Mouse (Mus musculus) ES-E14 (cell line): ENCODE measurements around the gene Sys1.

Experiments
- HCFC1 ChIP-seq: IDR thresholded peaks from 2 replicates; pipeline ENCODE4 v1.6.1; 2012; ENCODE audit warnings: low read length, inconsistent platforms, borderline replicate concordance; ENCODE audit not compliant: insufficient read depth
- ZNF384 ChIP-seq: IDR thresholded peaks from 2 replicates; pipeline ENCODE4 v1.6.1; 2012; ENCODE audit warnings: low read depth, low read length, inconsistent platforms

DNA sequence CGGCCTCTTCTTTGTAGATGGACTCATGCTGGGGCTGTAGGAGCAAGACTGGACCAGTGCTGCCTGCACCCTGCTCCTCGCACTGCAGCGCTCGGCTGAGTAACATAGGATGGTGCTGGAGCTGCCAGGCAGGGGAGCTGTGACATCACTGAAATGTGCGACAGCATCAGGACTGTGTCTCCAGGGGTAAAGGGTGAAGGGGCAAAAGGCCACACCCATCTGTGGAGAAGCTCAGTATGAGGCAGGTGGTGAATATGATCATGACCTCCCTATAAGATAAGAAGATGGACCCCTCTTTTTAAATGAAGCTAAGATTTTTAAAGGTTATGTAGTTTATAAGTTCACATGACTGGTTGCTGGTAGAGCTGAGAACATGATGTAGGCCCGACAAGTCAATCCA, 16.9 kb downstream of the Sys1 start, which contains the start of gene Trp53tg5:
- TF ChIP-seq HCFC1 (no peak), ZNF384 (no peak)
